Mouse (Mus musculus) adipocyte (in vitro differentiated cells): ENCODE results near the gene Zfyve27.

Source experiments
- DNase-seq: peaks from one replicate; pipeline ENCODE4 v3.0.0-alpha.2; 2016; ENCODE audit warnings: low spot score

Gene Zfyve27

GRCm38 (mm10) chr19:42237602-42238340, 74.0 kb downstream of the Zfyve27 start:
- DNase-seq = no peak

DNA sequence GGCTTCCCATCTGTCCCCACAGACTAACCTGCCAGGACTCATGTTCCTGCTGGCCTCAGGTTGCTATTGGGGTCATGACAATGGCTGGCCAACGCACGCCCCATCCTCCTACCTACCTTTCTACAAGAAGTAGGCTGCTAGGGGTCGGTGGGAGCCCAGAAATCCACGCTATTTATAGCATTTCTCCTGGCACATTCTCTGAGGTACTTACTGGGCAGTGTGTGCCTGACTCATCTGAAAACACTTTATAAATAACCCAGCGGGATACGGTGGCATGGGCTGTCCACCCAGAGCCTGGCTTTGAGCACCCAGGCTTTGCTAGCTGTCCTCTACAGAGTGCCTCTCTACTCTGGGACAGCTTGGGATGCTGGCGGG, 74.6 kb downstream of the Zfyve27 start:
- DNase-seq = no peak

DNA sequence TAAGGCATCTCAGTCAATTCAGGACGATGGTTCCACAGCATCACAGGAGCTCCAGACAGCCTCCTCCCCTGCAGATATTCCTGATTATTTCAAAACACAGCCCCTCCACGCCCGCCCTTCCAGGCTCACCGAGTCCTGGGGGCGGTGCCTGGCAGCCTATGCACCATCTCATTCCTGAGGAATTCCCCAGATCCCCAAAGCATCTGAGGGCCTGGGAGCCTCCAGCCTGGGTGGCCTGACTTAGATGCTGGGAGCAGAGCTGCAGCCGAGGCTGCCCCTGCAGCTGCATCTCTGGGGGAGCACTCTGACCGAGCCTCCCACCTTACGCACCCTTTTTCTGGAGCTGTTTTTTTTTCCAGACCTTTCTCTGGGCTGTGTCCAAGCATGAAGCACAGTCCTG, 77.1 kb downstream of the Zfyve27 start:
- no peak for DNase-seq

GRCm38 (mm10) chr19:42243401-42243800, 79.7 kb downstream of the Zfyve27 start:
- no peak for DNase-seq
